Mouse (Mus musculus) lung, postnatal 0 days (tissue): ENCODE measurements at regions not wholly inside any gene's neighbourhood (a gene's known extent, or its start where the extent isn't known, plus 50 kb on each side); places are given as distances from the start of the nearest gene placed in this dataset.

ENCODE experiments used
- CTCF ChIP-seq: IDR thresholded peaks from 2 replicates; pipeline ENCODE4 v1.5.1; 2016; ENCODE audit warnings: antibody characterized with exemption, mild to moderate bottlenecking
- EP300 ChIP-seq: IDR thresholded peaks from 2 replicates; pipeline ENCODE4 v1.6.1; 2016; ENCODE audit warnings: antibody characterized with exemption, mild to moderate bottlenecking, control low read depth

GRCm38 (mm10) chr5:77888534-77888933 is 480.7 kb upstream of the Igfbp7 start:
- TF ChIP-seq CTCF (no peak), EP300 (no peak)
